Mouse (Mus musculus): ENCODE results near the gene Dusp27.

DNA sequence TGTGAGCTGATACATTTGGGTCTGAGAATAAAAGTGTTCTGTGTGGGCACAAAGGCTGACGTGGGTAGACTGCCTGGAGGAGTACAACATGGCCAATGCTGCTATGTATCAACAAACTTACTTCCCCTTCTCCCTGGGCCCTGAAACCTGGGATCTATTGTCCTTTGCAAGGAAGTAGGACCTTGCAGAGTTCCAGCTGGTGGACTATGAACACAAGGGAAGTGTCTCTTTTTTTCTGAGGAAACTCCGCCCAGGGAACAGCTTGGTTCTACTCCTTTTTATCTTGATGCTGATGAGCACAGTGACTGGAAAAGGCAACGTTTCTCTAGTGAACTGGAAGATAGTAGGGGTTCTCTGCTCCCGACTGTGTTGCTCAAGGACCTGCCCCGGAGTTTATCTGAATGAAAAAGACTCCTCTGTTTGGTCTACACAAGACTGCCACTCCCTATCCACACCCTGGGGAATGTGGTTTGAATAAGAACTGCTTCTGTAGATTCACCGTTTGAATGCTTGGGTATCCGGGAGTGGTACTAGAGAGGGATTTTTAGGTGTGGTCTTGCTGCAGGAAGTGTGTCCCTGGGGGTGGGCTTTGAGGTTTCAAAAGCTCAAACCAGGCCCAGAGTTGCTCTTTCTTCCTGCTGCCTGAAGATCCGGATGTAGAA is 2.7 kb downstream of the Dusp27 start:
- no peak for TF ChIP-seq ZC3H11A (IDR thresholded peaks at IDR 0.05; ENCODE audit: borderline replicate concordance, low read depth, low read length)
- TF ChIP-seq HCFC1 (IDR thresholded peaks at IDR 0.05; ENCODE audit: borderline replicate concordance, insufficient read depth, low read length) = no peak; the same call in 1 of the 2 replicates
